Mouse (Mus musculus) adrenal gland, postnatal 0 days (tissue): ENCODE measurements around the gene Meox1. TPM values are rescaled to one million over a fixed set of nuclear protein-coding genes. Genes with fewer than 3 reads are reported as not detected.

Source experiments
- polyA plus RNA-seq: library from polyadenylated mRNA; unstranded; fragments of >200 nt; fragmentation: Nextera tagmentation; extraction: Ambion mirVana; gene quantifications from 2 replicates; pipeline ENCODE4 v1.2.1, GENCODE M21; 2015

Meox1 gene
- polyA plus RNA-seq: 3.7 and 6.3 TPM in 2 replicates

DNA sequence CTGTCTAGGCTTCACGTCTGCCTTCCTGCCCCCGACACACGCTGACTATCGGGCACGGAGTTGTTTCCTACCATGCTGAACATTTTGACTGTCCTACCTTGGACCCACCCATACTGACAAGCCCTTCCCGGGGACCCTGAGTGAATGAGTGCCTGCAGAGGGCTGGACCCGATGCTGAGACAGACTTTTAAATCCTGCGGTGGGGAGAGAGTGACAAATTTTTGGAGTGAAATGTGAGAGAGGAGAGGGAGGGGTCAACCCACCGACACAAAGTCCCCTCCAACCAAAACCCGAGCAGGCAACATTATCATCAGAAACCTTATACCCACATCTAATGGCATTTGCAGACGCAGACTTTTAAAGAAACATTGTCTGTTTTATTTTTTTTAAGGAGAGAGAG lies at the start of gene Meox1:
Meox1 (minus strand) TSS at position 171 of the 400 bp plus-strand sequence.

Other genes starting within 250 kb of the Meox1 start
- gene Arl4d, start 228.8 kb downstream of the Meox1 start, polyA plus RNA-seq: 5.2 and 5.7 TPM in 2 replicates
- gene Dhx8, start 161.5 kb downstream of the Meox1 start, polyA plus RNA-seq: 14.0 and 17.0 TPM in 2 replicates
- 3.0 and 8.5 TPM in 2 replicates for gene Etv4, start 109.0 kb downstream of the Meox1 start, polyA plus RNA-seq
- gene Sost, start 72.6 kb upstream of the Meox1 start, polyA plus RNA-seq: 0.16 and 0.17 TPM in 2 replicates
- gene Cfap97d1, start 89.9 kb upstream of the Meox1 start, polyA plus RNA-seq: not detected in 2 replicates
- gene Dusp3, start 92.6 kb upstream of the Meox1 start, polyA plus RNA-seq: 31.6 and 37.9 TPM in 2 replicates
- 12.3 and 13.8 TPM in 2 replicates for gene Mpp3, start 134.1 kb upstream of the Meox1 start, polyA plus RNA-seq
- gene Cd300lg, start 147.1 kb upstream of the Meox1 start, polyA plus RNA-seq: 3.1 and 5.1 TPM in 2 replicates
- 5.0 and 6.1 TPM in 2 replicates for gene Mpp2, start 194.1 kb upstream of the Meox1 start, polyA plus RNA-seq
- gene Ppy, start 206.9 kb upstream of the Meox1 start, polyA plus RNA-seq: 0.28 TPM in 1 of 2 replicates, not detected in the other
- 0.33 and 0.37 TPM in 2 replicates for gene Pyy, start 213.5 kb upstream of the Meox1 start, polyA plus RNA-seq